Mouse (Mus musculus) intestine, postnatal 0 days (tissue): Measurements from ENCODE around the gene Rasgrp3. TPM values are rescaled to one million over a fixed set of nuclear protein-coding genes. Genes with fewer than 3 reads are reported as not detected.
A peak's percentile ranks its signal among the peaks of the same experiment; 100 is the strongest.

Experiments used
- ATAC-seq: fragments of 200-750 bp; cut with Nextera tagmentation; 2 replicates; pipeline ENCODE4 v1.8.0; 2017; ENCODE audit warnings: mild to moderate bottlenecking, moderate TSS enrichment, moderate library complexity
- H3K27ac ChIP-seq: fragments of 300-500 bp; sonication (generic); 2 replicates; pipeline ENCODE4 v1.5.1; 2014; ENCODE audit warnings: mild to moderate bottlenecking, low read depth, low read length, moderate library complexity
- H3K27me3 ChIP-seq: fragments of 300-500 bp; sonication (generic); replicated peaks from 2 replicates; pipeline ENCODE4 v1.6.1; 2014; ENCODE audit warnings: low read length, mixed read lengths; ENCODE audit not compliant: control insufficient read depth, insufficient read depth
- H3K36me3 ChIP-seq: fragments of 300-500 bp; sonication (generic); 2 replicates; pipeline ENCODE4 v1.6.1; 2014; ENCODE audit warnings: mild to moderate bottlenecking, moderate library complexity; ENCODE audit not compliant: control insufficient read depth, insufficient read depth
- H3K4me1 ChIP-seq: fragments of 300-500 bp; sonication (generic); replicated peaks from 2 replicates; pipeline ENCODE4 v1.6.1; 2014; ENCODE audit warnings: antibody characterized with exemption, low read length, mixed read lengths; ENCODE audit not compliant: control insufficient read depth, insufficient read depth
- H3K4me2 ChIP-seq: fragments of 300-500 bp; sonication (generic); replicated peaks from 2 replicates; pipeline ENCODE4 v1.6.1; 2014; ENCODE audit warnings: low read depth, mild to moderate bottlenecking, moderate library complexity
- H3K4me3 ChIP-seq: fragments of 300-500 bp; sonication (generic); 2 replicates; pipeline ENCODE4 v1.5.1; 2014; ENCODE audit warnings: low read depth, low read length
- H3K9ac ChIP-seq: fragments of 300-500 bp; sonication (generic); 2 replicates; pipeline ENCODE4 v1.6.1; 2014; ENCODE audit warnings: mild to moderate bottlenecking, low read depth, low read length
- H3K9me3 ChIP-seq: fragments of 300-500 bp; sonication (generic); 2 replicates; pipeline ENCODE4 v1.6.1; 2016; ENCODE audit warnings: mixed run types; ENCODE audit not compliant: control insufficient read depth
- CTCF ChIP-seq: sonication (generic); IDR thresholded peaks from 2 replicates; pipeline ENCODE4 v1.5.1; 2016; ENCODE audit warnings: low read depth, mild to moderate bottlenecking, control low read depth, antibody characterized with exemption, moderate library complexity
- WGBS: fragments of 180-500 bp; shearing (Covaris S2); extraction: QIAGEN DNeasy Blood & Tissue Kit; methylation state at CpG from one replicate; pipeline ENCODE4 v1.1.7; 2014; 5-methylcytosine and 5-hydroxymethylcytosine counted together
- polyA plus RNA-seq: library from polyadenylated mRNA; unstranded; fragments of >200 nt; fragmentation: Nextera tagmentation; extraction: Ambion mirVana; gene quantifications from 2 replicates; pipeline ENCODE4 v1.2.1, GENCODE M21; 2015

Gene Rasgrp3
- polyA plus RNA-seq, 1 experiment from 2014 or later: 5.1 TPM

DNA sequence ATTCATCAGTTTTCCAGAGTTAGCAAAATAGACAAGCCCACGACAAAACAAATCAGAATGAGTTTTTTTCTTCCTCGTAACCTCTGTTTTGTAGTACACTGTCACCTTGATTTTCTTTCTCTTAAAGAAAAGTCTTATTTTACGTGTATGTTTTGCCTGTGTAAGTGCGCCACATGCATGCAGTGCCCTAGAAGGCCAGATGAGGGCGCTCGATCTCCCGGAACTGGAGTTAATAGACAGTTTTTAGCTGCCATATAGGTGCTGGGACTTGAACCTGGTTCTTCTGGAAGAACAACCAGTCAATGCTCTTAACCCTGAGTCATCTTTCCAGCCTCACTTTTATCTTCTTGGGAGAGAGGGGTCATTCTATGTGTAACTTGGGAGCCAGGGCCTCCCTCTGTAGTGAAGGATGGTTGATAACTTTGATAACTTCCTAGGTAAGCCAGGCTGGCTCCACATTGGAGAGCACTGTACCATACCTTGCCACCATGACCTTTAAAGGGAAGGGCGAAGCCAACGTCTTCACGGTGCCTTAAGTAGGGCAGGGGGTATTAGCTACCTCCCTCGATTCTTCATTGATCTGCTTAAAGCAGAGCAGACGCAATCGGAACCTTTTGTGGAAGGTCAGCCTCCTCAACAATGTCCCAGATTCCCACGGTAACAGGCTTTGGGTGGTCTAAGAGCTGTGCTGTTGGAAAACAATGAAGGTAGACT lies 93.7 kb downstream of the Rasgrp3 start:
- Histone ChIP-seq H3K27ac (no peak overlapping the region), H3K27me3 (no peaks in the 10 kb centered on the region), H3K4me1 (no peaks in the 10 kb centered on the region), H3K36me3 (no peaks in the 10 kb centered on the region), H3K4me3 (no peak overlapping the region), H3K9ac (no peak overlapping the region), H3K9me3 (no peaks in the 10 kb centered on the region), H3K4me2 (no peak overlapping the region)
- no peak for ATAC-seq
- TF ChIP-seq CTCF: no peak
- WGBS: 95% methylated on average over 14 of the region's 14 CpGs

DNA sequence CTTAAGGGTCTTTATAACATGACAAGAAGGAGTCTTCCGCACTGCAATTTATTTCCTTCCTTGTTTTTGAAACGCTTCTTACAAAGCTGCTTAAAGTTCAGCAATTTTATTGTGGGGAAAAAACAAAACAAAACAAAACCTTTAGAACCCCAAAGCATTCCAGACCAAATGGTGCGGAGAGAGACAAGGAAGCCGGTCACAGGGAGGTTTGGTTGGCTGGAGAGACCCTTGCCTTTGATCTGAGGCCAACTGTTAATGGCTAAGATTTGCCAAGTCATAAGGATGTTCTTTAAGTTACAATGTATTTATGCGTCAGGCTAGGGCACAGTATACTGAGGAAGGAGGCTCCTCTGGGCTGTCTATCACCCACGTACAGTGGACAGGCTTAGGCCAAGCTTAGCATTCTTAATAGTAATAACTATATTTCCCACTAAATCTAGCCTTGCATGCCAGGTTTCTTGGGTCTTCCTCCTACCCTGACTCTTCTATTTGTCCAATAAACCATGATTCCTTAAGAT lies 96.8 kb downstream of the Rasgrp3 start:
- H3K27me3 ChIP-seq: no peaks in the 10 kb centered on the region
- no peaks in the 10 kb centered on the region for H3K4me1 ChIP-seq
- H3K9ac ChIP-seq: no peak overlapping the region
- ATAC-seq: no peak
- H3K27ac ChIP-seq: no peak overlapping the region
- WGBS: 86% methylated on average over 6 of the region's 6 CpGs
- no peak overlapping the region for H3K4me3 ChIP-seq
- H3K36me3 ChIP-seq: peaks cover 7% of the 10 kb centered on the region; the same call in 1 of the 2 replicates
- no peak for TF ChIP-seq CTCF
- H3K4me2 ChIP-seq: no peak overlapping the region
- no peaks in the 10 kb centered on the region for H3K9me3 ChIP-seq

DNA sequence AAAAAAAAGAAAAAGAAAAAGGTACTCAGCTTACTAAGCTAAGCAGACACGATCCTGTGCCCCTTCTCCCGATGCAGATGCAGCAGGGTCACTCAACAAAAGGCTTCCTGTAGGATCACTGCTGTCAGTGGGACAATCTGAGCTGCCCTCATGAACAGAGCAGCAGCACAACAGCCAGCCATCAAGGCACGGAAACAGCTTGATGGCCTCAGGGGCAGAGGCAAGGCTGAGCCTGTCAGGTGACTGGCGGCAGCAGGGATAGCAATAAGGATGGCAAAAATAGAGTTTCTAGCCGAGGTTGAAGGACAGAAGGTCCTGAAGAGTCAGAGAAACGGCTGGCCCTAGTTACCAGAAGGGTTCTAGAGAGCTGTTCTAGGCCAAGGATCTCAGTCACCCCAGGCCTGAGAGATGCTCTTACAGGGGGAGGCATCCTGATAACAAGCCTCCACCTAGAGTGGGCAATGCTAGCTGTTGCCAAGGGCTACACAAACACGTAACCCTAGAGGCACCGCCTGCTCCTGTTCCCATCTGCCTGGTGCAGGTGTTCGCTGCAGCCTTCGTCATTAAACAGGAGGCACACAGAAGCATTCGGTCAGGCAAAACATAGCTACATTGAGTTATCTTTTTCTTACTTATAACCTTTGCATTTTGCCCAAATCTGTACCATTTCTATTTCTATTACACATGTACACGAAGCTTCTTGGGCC lies 98.8 kb downstream of the Rasgrp3 start:
- no peak for TF ChIP-seq CTCF
- peaks cover 22% of the 10 kb centered on the region; the same call in 1 of the 2 replicates for H3K36me3 ChIP-seq
- ATAC-seq: no peak
- no peaks in the 10 kb centered on the region for H3K9me3 ChIP-seq
- no peak overlapping the region for H3K4me3 ChIP-seq
- H3K27me3 ChIP-seq: no peaks in the 10 kb centered on the region
- H3K4me1 ChIP-seq: no peaks in the 10 kb centered on the region
- no peak overlapping the region for H3K9ac ChIP-seq
- WGBS: 74% methylated on average over 12 of the region's 12 CpGs
- no peak overlapping the region for H3K27ac ChIP-seq
- no peak overlapping the region for H3K4me2 ChIP-seq

DNA sequence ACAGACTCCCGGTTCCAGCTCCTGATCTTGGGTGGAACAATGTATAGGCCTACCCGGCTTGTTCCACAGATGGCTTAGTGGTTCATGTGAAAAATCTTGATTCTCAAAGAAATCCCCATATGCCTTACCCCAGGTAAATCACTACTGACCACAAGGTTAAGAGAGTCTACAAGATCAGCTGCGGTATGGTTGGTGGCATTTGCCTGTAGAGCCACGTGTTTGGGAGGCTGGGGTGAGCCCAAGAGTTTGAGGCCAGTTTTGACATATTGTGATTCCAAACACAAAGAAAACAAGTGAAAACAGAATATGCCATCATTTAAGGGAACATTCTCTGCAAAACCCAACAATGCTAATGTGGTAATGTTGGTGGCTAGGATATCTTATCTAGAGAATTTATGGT lies 99.9 kb downstream of the Rasgrp3 start:
- H3K4me1 ChIP-seq: no peaks in the 10 kb centered on the region
- 91% methylated on average over 4 of the region's 4 CpGs for WGBS
- H3K36me3 ChIP-seq: peaks cover 23% of the 10 kb centered on the region; the same call in 1 of the 2 replicates
- TF ChIP-seq CTCF: no peak
- H3K9me3 ChIP-seq: no peaks in the 10 kb centered on the region
- H3K9ac ChIP-seq: no peak overlapping the region
- H3K27ac ChIP-seq: no peak overlapping the region
- H3K4me3 ChIP-seq: no peak overlapping the region
- ATAC-seq: no peak
- no peak overlapping the region for H3K4me2 ChIP-seq
- H3K27me3 ChIP-seq: no peaks in the 10 kb centered on the region

DNA sequence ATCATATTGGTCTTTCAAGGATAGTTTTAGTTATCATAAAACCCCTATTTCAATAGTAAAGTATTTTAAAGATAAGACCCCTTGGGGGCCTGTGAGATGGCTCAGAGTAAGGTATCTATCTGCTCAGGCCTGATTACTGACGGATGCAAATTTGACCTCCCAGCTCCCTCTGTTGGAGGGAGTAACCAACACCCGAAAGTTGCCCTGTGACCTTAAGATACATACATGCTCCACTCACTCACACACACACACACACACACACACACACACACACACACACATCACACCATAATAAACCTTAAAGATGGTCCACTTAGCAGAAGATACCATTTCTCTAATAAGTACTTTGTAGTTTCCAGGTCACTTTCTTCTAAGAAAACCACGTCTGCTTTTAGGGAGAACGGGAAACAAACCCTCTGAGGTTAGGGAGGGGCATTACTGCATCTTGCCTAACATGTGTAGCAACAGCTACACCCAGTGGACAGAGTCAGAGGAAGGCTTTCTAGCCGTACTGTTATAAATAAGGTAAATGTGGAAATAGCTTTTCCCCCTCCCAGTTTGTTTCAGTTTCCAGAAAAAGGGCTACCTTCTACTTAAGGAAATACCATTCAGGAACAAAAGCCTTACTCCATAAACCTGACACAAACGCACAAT lies 100.8 kb downstream of the Rasgrp3 start:
- Histone ChIP-seq H3K9me3 (no peaks in the 10 kb centered on the region), H3K27ac (no peak overlapping the region), H3K9ac (no peak overlapping the region), H3K4me2 (no peak overlapping the region), H3K4me1 (no peaks in the 10 kb centered on the region), H3K4me3 (no peak overlapping the region), H3K27me3 (no peaks in the 10 kb centered on the region), H3K36me3 (peaks cover 23% of the 10 kb centered on the region; the same call in 1 of the 2 replicates)
- no peak for ATAC-seq
- TF ChIP-seq CTCF: peak; percentile 88
- WGBS: 40% methylated on average over 6 of the region's 6 CpGs

DNA sequence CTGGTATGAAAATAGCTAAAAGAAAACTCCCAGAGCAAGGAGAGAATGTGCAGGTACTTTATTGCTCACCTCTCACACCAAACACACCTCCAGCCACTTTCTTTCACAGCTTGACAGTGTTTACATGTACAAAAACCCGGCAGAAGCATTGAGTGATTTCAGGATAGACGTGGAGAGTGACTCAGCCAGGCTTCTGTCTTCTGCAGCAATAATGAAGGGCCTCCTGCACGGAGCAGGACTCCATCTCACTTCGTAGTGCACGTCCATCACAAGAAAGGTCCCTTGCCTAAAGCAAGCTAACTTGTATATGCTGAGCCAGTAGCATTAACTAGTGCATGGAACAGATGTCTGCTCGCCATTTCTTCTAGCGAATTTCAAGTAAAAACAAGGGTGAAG lies 101.4 kb downstream of the Rasgrp3 start:
- H3K4me3 ChIP-seq: no peak overlapping the region
- H3K27me3 ChIP-seq: no peaks in the 10 kb centered on the region
- H3K9ac ChIP-seq: no peak overlapping the region
- no peak for TF ChIP-seq CTCF
- H3K27ac ChIP-seq: no peak overlapping the region
- ATAC-seq: no peak
- H3K4me1 ChIP-seq: no peaks in the 10 kb centered on the region
- 67% methylated on average over 7 of the region's 7 CpGs for WGBS
- no peak overlapping the region for H3K4me2 ChIP-seq
- H3K9me3 ChIP-seq: no peaks in the 10 kb centered on the region
- peaks cover 23% of the 10 kb centered on the region; the same call in 1 of the 2 replicates for H3K36me3 ChIP-seq
